Mouse (Mus musculus) T-helper 1 cell (primary cell): ENCODE measurements around the gene Pilrb1.
"Not testable (repeated sequence)": the region's sequence is repeated elsewhere in the genome, so short reads cannot be mapped to it uniquely, and the experiment has no call there.

Experiments
- in situ Hi-C: fragments of 300-600 bp; cut with MboI, MseI; formaldehyde crosslinking; loops from one replicate; pipeline ENCODE4 v1.15.1; 2025; ENCODE audit warnings: high pct_unique_total_duplicates

Pilrb1 gene

GRCm38 (mm10) chr5:137857960-137858710 is at the start of gene Pilrb1:
TSS of gene Pilrb1 (minus strand) at chr5:137858106.
- in situ Hi-C loops = not testable (repeated sequence)

GRCm38 (mm10) chr5:137897812-137898211 is 39.9 kb upstream of the Pilrb1 start:
- in situ Hi-C loops = no loop called here

GRCm38 (mm10) chr5:137892954-137893353 is 35.0 kb upstream of the Pilrb1 start:
- in situ Hi-C loops = no loop called here

GRCm38 (mm10) chr5:137887666-137888065 is 29.8 kb upstream of the Pilrb1 start:
- in situ Hi-C loops = loop anchor here (10.0 kb wide), 1 partner anchor 183 kb away; no protein-coding TSS in a partner anchor

- in situ Hi-C loops = loop anchor here (10.0 kb wide), 1 partner anchor 181 kb away; no protein-coding TSS in a partner anchor
Measured at GRCm38 (mm10) chr5:137885894-137886293, 28.0 kb upstream of the Pilrb1 start.

- in situ Hi-C loops = loop anchor here (10.0 kb wide), 1 partner anchor 179 kb away; no protein-coding TSS in a partner anchor
Measured at GRCm38 (mm10) chr5:137883345-137883744, 25.4 kb upstream of the Pilrb1 start.

- in situ Hi-C loops = loop anchor here (10.0 kb wide), 1 partner anchor 178 kb away; no protein-coding TSS in a partner anchor
Measured at GRCm38 (mm10) chr5:137882922-137883321, 25.0 kb upstream of the Pilrb1 start.

- in situ Hi-C loops = loop anchor here (5.0 kb wide), 1 partner anchor 76 kb away; no protein-coding TSS in a partner anchor
Measured at GRCm38 (mm10) chr5:137877860-137878259, 20.0 kb upstream of the Pilrb1 start.

GRCm38 (mm10) chr5:137875054-137875453 is 17.1 kb upstream of the Pilrb1 start:
- in situ Hi-C loops = loop anchor here (5.0 kb wide), 1 partner anchor 73 kb away; no protein-coding TSS in a partner anchor

GRCm38 (mm10) chr5:137872381-137872702 is 14.4 kb upstream of the Pilrb1 start:
- in situ Hi-C loops = not testable (repeated sequence)

GRCm38 (mm10) chr5:137871644-137872380 is 13.9 kb upstream of the Pilrb1 start, which contains the start of gene Pilrb2:
TSS of gene Pilrb2 (minus strand) at chr5:137871815.
- in situ Hi-C loops = not testable (repeated sequence)

- in situ Hi-C loops = not testable (repeated sequence)
Measured at GRCm38 (mm10) chr5:137868600-137868999, 10.7 kb upstream of the Pilrb1 start.

GRCm38 (mm10) chr5:137864008-137864407 is 6.1 kb upstream of the Pilrb1 start:
- in situ Hi-C loops = not testable (repeated sequence)

- in situ Hi-C loops = not testable (repeated sequence)
Measured at GRCm38 (mm10) chr5:137856870-137857269, 1.0 kb downstream of the Pilrb1 start.

GRCm38 (mm10) chr5:137854907-137855306 is 3.0 kb downstream of the Pilrb1 start:
- in situ Hi-C loops = not testable (repeated sequence)

- in situ Hi-C loops = not testable (repeated sequence)
Measured at GRCm38 (mm10) chr5:137850313-137850712, 7.6 kb downstream of the Pilrb1 start.

GRCm38 (mm10) chr5:137837110-137837509 is 20.8 kb downstream of the Pilrb1 start:
- in situ Hi-C loops = not testable (repeated sequence)

GRCm38 (mm10) chr5:137836611-137837010 is 21.3 kb downstream of the Pilrb1 start:
- in situ Hi-C loops = no loop called here

- in situ Hi-C loops = not testable (repeated sequence)
Measured at GRCm38 (mm10) chr5:137835966-137836520, 21.9 kb downstream of the Pilrb1 start, which contains the start of gene Pilra. TSS of gene Pilra (minus strand) at chr5:137836281.

- in situ Hi-C loops = no loop called here
Measured at GRCm38 (mm10) chr5:137833500-137833899, 24.4 kb downstream of the Pilrb1 start.

GRCm38 (mm10) chr5:137831506-137831905 is 26.4 kb downstream of the Pilrb1 start:
- in situ Hi-C loops = no loop called here

- in situ Hi-C loops = no loop called here
Measured at GRCm38 (mm10) chr5:137831106-137831505, 26.8 kb downstream of the Pilrb1 start.
